In the genomic region with DNA sequence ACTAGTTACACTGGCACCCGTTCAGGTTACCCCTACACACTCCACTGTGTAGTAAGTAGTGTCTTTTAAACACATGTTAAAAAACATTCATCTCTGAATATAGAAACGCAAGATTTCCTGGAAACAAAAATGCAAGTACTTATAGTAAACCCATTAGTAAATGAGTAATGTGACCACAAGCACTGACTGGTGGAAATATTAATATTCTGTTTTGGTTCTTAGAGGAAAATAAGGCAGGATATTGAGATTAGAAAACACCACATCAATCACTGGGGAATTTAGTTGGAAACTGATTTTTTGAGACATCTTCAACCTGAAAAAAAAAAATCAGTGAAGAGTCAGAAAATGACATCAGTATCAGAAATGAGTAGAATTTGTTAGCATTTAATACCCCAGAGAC, we compare ENCODE assay signal across 27 mouse cellular contexts.
"Had no signal": no experiment of that assay in that cellular context is flagged by ENCODE, and none has a peak within 500 bp of the region (broad histone marks: within the 10 kb centered on the region; RNA-seq: fewer than 3 reads in every experiment).

No protein-coding gene starts in this region.

- H3K4me1 ChIP-seq: heart, embryonic 10.5 days; heart, embryonic 12.5 days; hindbrain, embryonic 10.5 days; hindbrain, embryonic 12.5 days; intestine, embryonic 15.5 days; kidney, embryonic 15.5 days; limb, embryonic 10.5 days; limb, embryonic 12.5 days; liver, embryonic 13.5 days; liver, embryonic 15.5 days had no signal

- H3K27me3 ChIP-seq: heart, embryonic 12.5 days; hindbrain, embryonic 12.5 days; intestine, embryonic 15.5 days; kidney, embryonic 15.5 days; limb, embryonic 12.5 days; liver, embryonic 13.5 days; liver, embryonic 15.5 days had no signal

- DNase-seq: gastrocnemius, postnatal 10 days; gastrocnemius, postnatal 25 days; heart, adult 18-20 months; heart, postnatal 10 days; heart, postnatal 4 days; kidney, adult 11 months; kidney, adult 2 months; kidney, adult 9 months; kidney, postnatal 14 days; kidney, postnatal 36 days; layer of hippocampus, adult 9-11 months; layer of hippocampus, postnatal 36 days; liver; liver, embryonic 13.5 days had no signal

- H3K9me3 ChIP-seq: heart, embryonic 10.5 days; heart, embryonic 12.5 days; hindbrain, embryonic 10.5 days; hindbrain, embryonic 12.5 days; intestine, embryonic 15.5 days; kidney, embryonic 15.5 days; limb, embryonic 10.5 days; limb, embryonic 12.5 days; liver, embryonic 13.5 days; liver, embryonic 15.5 days had no signal

- ATAC-seq: hindbrain, embryonic 16.5 days; intestine, embryonic 15.5 days had no signal

- H3K9ac ChIP-seq: heart, embryonic 12.5 days; hindbrain, embryonic 12.5 days; hindbrain, embryonic 14.5 days; intestine, embryonic 15.5 days; kidney, embryonic 15.5 days; limb, embryonic 12.5 days; liver, embryonic 13.5 days; liver, embryonic 15.5 days had no signal

- H3K4me2 ChIP-seq: heart, embryonic 12.5 days; hindbrain, embryonic 12.5 days; hindbrain, embryonic 14.5 days; intestine, embryonic 15.5 days; kidney, embryonic 15.5 days; limb, embryonic 12.5 days; liver, embryonic 11.5 days; liver, embryonic 13.5 days; liver, embryonic 15.5 days had no signal

- H3K4me3 ChIP-seq: heart, embryonic 10.5 days; heart, embryonic 12.5 days; hindbrain, embryonic 10.5 days; hindbrain, embryonic 12.5 days; intestine, embryonic 15.5 days; kidney, embryonic 15.5 days; limb, embryonic 10.5 days; limb, embryonic 12.5 days; liver, embryonic 13.5 days; liver, embryonic 15.5 days had no signal

- H3K27ac ChIP-seq: heart, embryonic 10.5 days; hindbrain, embryonic 10.5 days; hindbrain, embryonic 12.5 days; hindbrain, embryonic 14.5 days; intestine, embryonic 15.5 days; kidney, embryonic 15.5 days; kidney, postnatal 0 days; limb, embryonic 10.5 days; limb, embryonic 12.5 days; liver, embryonic 13.5 days; liver, embryonic 15.5 days had no signal

- H3K36me3 ChIP-seq: heart, embryonic 10.5 days; heart, embryonic 12.5 days; hindbrain, embryonic 10.5 days; hindbrain, embryonic 12.5 days; intestine, embryonic 15.5 days; kidney, embryonic 15.5 days; limb, embryonic 10.5 days; limb, embryonic 12.5 days; liver, embryonic 13.5 days; liver, embryonic 15.5 days had no signal
